Mouse (Mus musculus): ENCODE data around the gene AC134908.4. TPM values are rescaled to one million over a fixed set of nuclear protein-coding genes. Genes with fewer than 3 reads are reported as not detected.

Gene AC134908.4
- total RNA-seq, 2 experiments from 2014 or later: not detected

- no peak for TF ChIP-seq CTCF (IDR thresholded peaks at IDR 0.05)
- Histone ChIP-seq H3K4me3 (no peak overlapping the region), H3K27ac (peak overlapping the region; percentile 91; the same call in 1 of the 2 replicates)
- intact Hi-C loops (cut with DNase I): loop anchor here (10.0 kb wide), 1 partner anchor 219 kb away; the partner anchor contains the start of genes Lmf1 and Sox8
- no peak for DNase-seq
Observed at GRCm38 (mm10) chr17:25794197-25794596, 1.3 kb downstream of the AC134908.4 start.

- Histone ChIP-seq H3K4me3 (peak within 1 kb of the TSS; percentile 89), H3K27ac (peak within 1 kb of the TSS; percentile 91)
- no peak for TF ChIP-seq CTCF (IDR thresholded peaks at IDR 0.05)
- intact Hi-C loops (cut with DNase I): loop anchor here (10.0 kb wide), 1 partner anchor 218 kb away; the partner anchor contains the start of genes Lmf1 and Sox8
- DNase-seq: peak; percentile 80
Observed at GRCm38 (mm10) chr17:25792615-25793014, 2.8 kb downstream of the AC134908.4 start, which contains the start of gene Fam173a. Fam173a (minus strand) TSS chr17:25792901.

GRCm38 (mm10) chr17:25791843-25792527, 3.5 kb downstream of the AC134908.4 start:
- H3K4me3 ChIP-seq: peak overlapping the region; percentile 89
- peak; percentile 89 for DNase-seq
- no peak for TF ChIP-seq CTCF (IDR thresholded peaks at IDR 0.05)
- peak overlapping the region; percentile 91 for H3K27ac ChIP-seq
- intact Hi-C loops (cut with DNase I): loop anchor here (10.0 kb wide), 1 partner anchor 217 kb away; the partner anchor contains the start of genes Lmf1 and Sox8

DNA sequence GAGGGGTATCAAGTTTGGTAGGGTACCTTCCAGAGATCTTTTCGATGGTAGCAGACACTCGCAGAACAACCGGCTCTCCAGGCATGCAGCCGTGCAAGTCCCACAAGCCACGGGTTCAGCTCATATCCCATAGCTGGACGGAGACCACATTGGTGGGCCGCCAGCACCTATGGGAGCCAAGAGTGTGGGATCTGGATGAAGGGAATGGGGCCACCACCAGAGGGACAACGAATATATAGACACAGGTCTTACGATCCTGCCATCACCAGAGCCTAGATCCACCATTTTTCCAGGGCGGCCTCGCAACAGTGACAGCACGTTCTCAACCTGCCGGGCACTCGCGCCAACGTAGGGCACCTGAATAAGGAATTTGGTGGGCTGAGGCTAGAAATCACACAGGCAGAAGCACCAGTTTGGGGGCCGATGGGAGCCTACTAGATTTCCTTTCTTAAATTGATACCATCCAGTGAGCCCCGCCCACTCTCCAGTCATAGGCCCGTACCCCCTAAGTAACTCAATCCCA, 4.1 kb downstream of the AC134908.4 start:
- no peak for TF ChIP-seq CTCF (IDR thresholded peaks at IDR 0.05)
- peak overlapping the region; percentile 89 for H3K4me3 ChIP-seq
- DNase-seq: no peak
- H3K27ac ChIP-seq: peak overlapping the region; percentile 91
- intact Hi-C loops (cut with DNase I): loop anchor here (10.0 kb wide), 1 partner anchor 217 kb away; the partner anchor contains the start of genes Lmf1 and Sox8

- DNase-seq: no peak
- intact Hi-C loops (cut with DNase I): no loop called here
- no peak for TF ChIP-seq CTCF (IDR thresholded peaks at IDR 0.05)
- Histone ChIP-seq H3K4me3 (no peak overlapping the region), H3K27ac (no peak overlapping the region)
Observed at GRCm38 (mm10) chr17:25786781-25787504, 8.5 kb downstream of the AC134908.4 start.

DNA sequence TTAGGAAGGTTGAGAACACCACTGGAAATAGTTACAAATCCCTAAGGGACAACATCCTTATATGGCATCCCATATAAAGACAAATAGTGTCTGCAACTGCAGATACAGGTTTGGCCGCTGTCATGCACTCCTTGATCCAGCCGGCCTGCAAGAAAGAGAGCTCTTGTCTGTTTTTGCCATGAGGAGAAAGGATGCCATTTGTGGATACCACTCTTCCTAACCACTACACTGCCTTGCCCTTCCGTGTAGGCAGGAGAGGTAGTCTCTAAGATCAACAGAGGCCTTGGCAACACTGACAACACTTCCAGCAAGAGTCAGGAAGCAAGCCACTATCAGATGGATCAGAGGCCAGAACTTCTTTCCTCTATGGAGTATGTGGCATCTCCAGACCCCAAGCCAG, 9.2 kb downstream of the AC134908.4 start, which contains the start of gene Ccdc78:
Gene Ccdc78 (plus strand): TSS at position 301 of the 400 bp plus-strand sequence.
- intact Hi-C loops (cut with DNase I): no loop called here
- DNase-seq: no peak
- TF ChIP-seq CTCF (IDR thresholded peaks at IDR 0.05): no peak
- Histone ChIP-seq H3K4me3 (peak within 1 kb of the TSS; percentile 75), H3K27ac (peak within 1 kb of the TSS; percentile 88)

DNA sequence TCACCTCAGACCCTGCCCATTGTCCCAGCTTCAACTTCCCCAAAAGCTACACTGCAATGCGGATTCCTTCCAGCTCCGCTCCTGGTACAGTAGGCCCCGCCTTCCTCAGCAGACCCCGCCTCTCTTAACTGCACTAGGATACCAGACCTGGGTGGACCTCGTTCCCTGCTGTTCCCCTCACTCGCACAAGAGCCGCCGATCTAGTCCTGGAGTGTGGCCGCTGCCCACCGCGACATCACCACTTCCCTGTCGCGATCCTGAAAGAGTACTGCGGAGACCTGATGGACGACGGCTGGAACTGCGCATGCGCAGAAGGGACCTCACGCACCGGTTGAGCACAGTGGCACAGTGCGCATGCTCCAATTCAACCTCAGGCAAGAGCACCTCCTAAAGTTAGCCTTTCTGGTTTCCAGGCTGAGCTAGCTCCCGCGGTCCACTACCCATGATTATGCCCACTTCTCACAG, 10.1 kb downstream of the AC134908.4 start, which contains the start of gene Haghl:
Gene Haghl (minus strand): TSS at position 393 of the 465 bp plus-strand sequence.
- peak; percentile 19; the same call in 1 of the 2 replicates for TF ChIP-seq CTCF (IDR thresholded peaks at IDR 0.05)
- peak within 1 kb of the TSS; percentile 75 for H3K4me3 ChIP-seq
- peak within 1 kb of the TSS; percentile 88 for H3K27ac ChIP-seq
- DNase-seq: peak; percentile 96
- intact Hi-C loops (cut with DNase I): no loop called here

GRCm38 (mm10) chr17:25783861-25784574, 11.4 kb downstream of the AC134908.4 start:
- TF ChIP-seq CTCF (IDR thresholded peaks at IDR 0.05): no peak
- Histone ChIP-seq H3K4me3 (peak overlapping the region; percentile 75; the same call in 1 of the 2 replicates), H3K27ac (no peak overlapping the region)
- no peak for DNase-seq
- intact Hi-C loops (cut with DNase I): no loop called here

DNA sequence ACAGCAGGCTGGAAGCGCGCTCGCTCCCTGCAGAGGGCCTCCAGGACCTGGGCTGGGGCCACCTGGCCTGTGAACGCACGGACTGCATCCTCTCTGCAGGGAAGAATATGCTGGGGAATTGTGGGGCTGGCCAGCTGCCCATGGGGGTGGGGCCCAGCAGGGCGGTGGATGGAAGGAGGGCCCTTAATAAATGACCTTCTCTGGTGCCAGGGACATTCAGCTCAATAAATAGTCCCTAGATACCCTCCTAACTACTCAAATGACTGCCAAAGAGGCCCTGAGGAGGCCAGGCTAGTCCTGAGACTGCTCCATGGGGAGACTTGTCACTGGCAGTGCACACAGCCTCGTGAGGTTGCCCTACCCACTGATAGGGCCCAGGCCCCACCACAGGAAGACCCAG, 12.4 kb downstream of the AC134908.4 start:
- peak; percentile 55 for DNase-seq
- no peak overlapping the region; the same call in 1 of the 2 replicates for H3K27ac ChIP-seq
- TF ChIP-seq CTCF (IDR thresholded peaks at IDR 0.05): no peak
- no peak overlapping the region for H3K4me3 ChIP-seq
- intact Hi-C loops (cut with DNase I): no loop called here

GRCm38 (mm10) chr17:25781339-25781738, 14.1 kb downstream of the AC134908.4 start:
- no peak for DNase-seq
- H3K4me3 ChIP-seq: no peak overlapping the region
- intact Hi-C loops (cut with DNase I): no loop called here
- H3K27ac ChIP-seq: no peak overlapping the region
- no peak for TF ChIP-seq CTCF (IDR thresholded peaks at IDR 0.05)

- intact Hi-C loops (cut with DNase I): no loop called here
- no peak for TF ChIP-seq CTCF (IDR thresholded peaks at IDR 0.05)
- DNase-seq: no peak
- Histone ChIP-seq H3K4me3 (no peak overlapping the region), H3K27ac (no peak overlapping the region)
Observed at GRCm38 (mm10) chr17:25777948-25778347, 17.5 kb downstream of the AC134908.4 start.
